Mouse (Mus musculus) forebrain, embryonic 12.5 days (tissue): ENCODE measurements at regions not wholly inside any gene's neighbourhood (a gene's known extent, or its start where the extent isn't known, plus 50 kb on each side); places are given as distances from the start of the nearest gene placed in this dataset.

ENCODE experiments used
- ATAC-seq: fragments of 200-750 bp; cut with Nextera tagmentation; 2 replicates; pipeline ENCODE4 v1.8.0; 2017; ENCODE audit warnings: moderate TSS enrichment; ENCODE audit not compliant: low FRiP score
- H3K27ac ChIP-seq: fragments of 300-500 bp; sonication (generic); 2 replicates; pipeline ENCODE4 v1.5.1; 2016; ENCODE audit warnings: mild to moderate bottlenecking
- H3K27me3 ChIP-seq: fragments of 300-500 bp; sonication (generic); 2 replicates; pipeline ENCODE4 v1.6.1; 2016; ENCODE audit warnings: mild to moderate bottlenecking
- H3K36me3 ChIP-seq: fragments of 300-500 bp; sonication (generic); replicated peaks from 2 replicates; pipeline ENCODE4 v1.6.1; 2016; ENCODE audit warnings: mild to moderate bottlenecking
- H3K4me1 ChIP-seq: fragments of 300-500 bp; sonication (generic); 2 replicates; pipeline ENCODE4 v1.6.1; 2016
- H3K4me2 ChIP-seq: fragments of 300-500 bp; sonication (generic); 2 replicates; pipeline ENCODE4 v1.6.1; 2016; ENCODE audit warnings: mild to moderate bottlenecking, moderate library complexity
- H3K4me3 ChIP-seq: fragments of 300-500 bp; sonication (generic); replicated peaks from 2 replicates; pipeline ENCODE4 v1.5.1; 2016; ENCODE audit warnings: mild to moderate bottlenecking
- H3K9ac ChIP-seq: fragments of 300-500 bp; sonication (generic); 2 replicates; pipeline ENCODE4 v1.6.1; 2016; ENCODE audit warnings: mild to moderate bottlenecking
- H3K9me3 ChIP-seq: fragments of 300-500 bp; sonication (generic); 2 replicates; pipeline ENCODE4 v1.6.1; 2016
- WGBS: fragments of 180-500 bp; shearing (Covaris S2); methylation state at CpG from one replicate; pipeline ENCODE4 v1.1.7; 2016; 5-methylcytosine and 5-hydroxymethylcytosine counted together

DNA sequence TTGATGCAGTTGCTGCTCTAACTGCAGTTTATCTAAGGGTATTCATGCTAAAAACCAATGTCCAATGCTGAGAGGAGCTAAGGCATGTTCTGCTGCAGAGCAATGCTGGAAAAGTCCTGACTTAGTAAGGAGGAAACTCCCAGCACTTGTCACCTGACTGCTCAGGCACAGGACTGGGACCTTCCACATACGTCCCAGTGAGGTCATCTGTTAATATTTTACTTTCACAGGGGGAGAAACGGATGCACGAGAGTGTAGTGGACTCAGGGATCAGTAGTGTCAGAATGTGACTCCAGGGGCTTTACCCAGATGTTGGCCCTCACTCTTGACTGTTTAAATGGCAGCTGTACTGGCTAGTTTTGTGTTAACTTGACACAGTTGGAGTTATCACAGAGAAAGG lies 231.5 kb upstream of the Eef2kmt start:
- Histone ChIP-seq H3K4me2 (no peak overlapping the region), H3K36me3 (no peaks in the 10 kb centered on the region), H3K4me3 (no peak overlapping the region), H3K27me3 (peaks cover 5% of the 10 kb centered on the region; the same call in 1 of the 2 replicates), H3K9ac (no peak overlapping the region), H3K27ac (no peak overlapping the region), H3K9me3 (no peaks in the 10 kb centered on the region), H3K4me1 (no peaks in the 10 kb centered on the region)
- no peak for ATAC-seq
- 80% methylated on average over 3 of the region's 3 CpGs for WGBS

DNA sequence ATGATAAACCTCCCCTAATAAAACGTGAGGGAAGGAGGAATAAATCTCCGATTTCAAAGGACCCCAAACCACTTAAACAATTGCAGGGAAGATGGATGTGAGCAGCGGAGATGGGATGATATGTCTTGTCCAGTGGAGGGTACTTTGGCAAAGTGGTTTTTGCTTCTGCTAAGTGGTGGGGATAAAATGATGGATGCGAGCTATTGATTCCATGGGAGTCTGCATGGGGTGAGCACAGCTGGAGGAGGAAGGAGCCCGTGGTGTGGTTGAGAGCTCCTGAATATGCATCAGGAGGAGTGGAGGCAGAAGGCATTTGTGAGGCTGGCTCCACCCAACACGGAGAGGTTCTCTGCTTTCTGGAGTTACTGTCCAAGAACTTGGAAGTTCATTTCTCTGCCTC lies 227.6 kb upstream of the Eef2kmt start:
- no peak for ATAC-seq
- H3K4me3 ChIP-seq = no peak overlapping the region
- no peak overlapping the region for H3K27ac ChIP-seq
- no peaks in the 10 kb centered on the region for H3K4me1 ChIP-seq
- H3K36me3 ChIP-seq = no peaks in the 10 kb centered on the region
- peaks cover 5% of the 10 kb centered on the region; the same call in 1 of the 2 replicates for H3K27me3 ChIP-seq
- H3K4me2 ChIP-seq = no peak overlapping the region
- WGBS = 33% methylated on average over 6 of the region's 6 CpGs
- no peak overlapping the region for H3K9ac ChIP-seq
- no peaks in the 10 kb centered on the region for H3K9me3 ChIP-seq

DNA sequence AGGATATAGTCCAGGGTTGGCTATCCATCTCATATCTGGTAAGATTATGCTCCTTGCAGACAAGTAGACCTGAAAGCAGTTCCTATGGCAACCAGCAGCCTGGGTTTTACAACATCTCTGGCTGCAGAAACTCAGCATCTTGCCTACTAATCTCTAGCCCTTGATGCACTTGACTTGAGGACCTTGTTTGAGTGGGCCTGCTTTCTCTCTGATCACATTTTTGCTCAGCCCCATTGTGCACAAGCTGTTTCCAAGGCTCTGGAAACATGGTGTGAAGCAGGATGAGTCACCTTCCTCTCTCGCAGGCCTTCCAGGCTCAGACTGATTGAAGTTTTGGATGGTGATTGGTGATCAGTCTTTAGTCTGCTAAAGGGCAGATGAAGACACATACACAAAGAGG lies 224.4 kb upstream of the Eef2kmt start:
- Histone ChIP-seq H3K9ac (no peak overlapping the region), H3K4me2 (no peak overlapping the region), H3K27ac (no peak overlapping the region), H3K27me3 (peaks cover 5% of the 10 kb centered on the region; the same call in 1 of the 2 replicates), H3K9me3 (no peaks in the 10 kb centered on the region), H3K36me3 (no peaks in the 10 kb centered on the region), H3K4me3 (no peak overlapping the region), H3K4me1 (peaks cover 9% of the 10 kb centered on the region)
- WGBS = 88% methylated on average over 1 of the region's 1 CpGs
- ATAC-seq = no peak

DNA sequence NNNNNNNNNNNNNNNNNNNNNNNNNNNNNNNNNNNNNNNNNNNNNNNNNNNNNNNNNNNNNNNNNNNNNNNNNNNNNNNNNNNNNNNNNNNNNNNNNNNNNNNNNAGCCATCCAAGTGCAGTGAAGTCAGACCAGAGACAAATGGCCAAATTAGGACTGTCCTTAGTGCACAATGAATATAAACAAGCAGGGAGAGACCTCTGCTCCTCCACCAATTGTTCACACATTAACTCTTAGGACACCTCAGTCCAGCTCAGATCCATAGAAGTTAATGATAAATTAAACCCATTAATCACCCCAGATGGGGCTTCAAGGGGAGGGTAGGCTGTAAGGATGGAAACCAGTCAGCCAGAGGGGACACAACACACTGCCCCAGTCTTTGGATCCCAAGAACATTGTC lies 223.2 kb upstream of the Eef2kmt start:
- Histone ChIP-seq H3K9ac (no peak overlapping the region), H3K4me1 (peaks cover 16% of the 10 kb centered on the region), H3K27me3 (peaks cover 2% of the 10 kb centered on the region; the same call in 1 of the 2 replicates), H3K36me3 (no peaks in the 10 kb centered on the region), H3K27ac (no peak overlapping the region), H3K4me3 (no peak overlapping the region), H3K9me3 (no peaks in the 10 kb centered on the region), H3K4me2 (no peak overlapping the region)
- ATAC-seq = no peak

DNA sequence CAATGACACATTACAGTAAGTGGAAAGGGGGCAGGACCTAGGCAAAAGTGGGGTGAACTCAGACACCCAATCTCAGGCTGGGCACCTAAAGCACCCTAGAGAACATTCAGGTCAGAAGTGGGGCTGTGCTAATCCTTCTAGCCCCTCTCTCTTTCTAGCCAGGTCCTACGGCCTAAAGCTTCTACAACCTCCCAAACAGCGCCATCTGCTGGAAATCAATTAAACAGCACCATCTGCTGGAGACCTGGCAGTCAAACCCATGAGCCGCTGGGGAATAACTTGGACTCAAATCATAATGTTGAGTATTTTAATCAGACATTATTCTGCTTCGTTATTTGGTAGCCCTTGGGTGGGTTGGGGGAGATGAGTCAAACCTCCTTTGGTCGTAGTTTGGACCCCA lies 215.5 kb upstream of the Eef2kmt start:
- Histone ChIP-seq H3K27me3 (peaks cover 17% of the 10 kb centered on the region), H3K9me3 (no peaks in the 10 kb centered on the region), H3K4me3 (no peak overlapping the region), H3K4me1 (peaks cover 18% of the 10 kb centered on the region), H3K27ac (no peak overlapping the region), H3K9ac (no peak overlapping the region), H3K36me3 (no peaks in the 10 kb centered on the region), H3K4me2 (no peak overlapping the region)
- 16% methylated on average over 5 of the region's 5 CpGs for WGBS
- no peak for ATAC-seq

DNA sequence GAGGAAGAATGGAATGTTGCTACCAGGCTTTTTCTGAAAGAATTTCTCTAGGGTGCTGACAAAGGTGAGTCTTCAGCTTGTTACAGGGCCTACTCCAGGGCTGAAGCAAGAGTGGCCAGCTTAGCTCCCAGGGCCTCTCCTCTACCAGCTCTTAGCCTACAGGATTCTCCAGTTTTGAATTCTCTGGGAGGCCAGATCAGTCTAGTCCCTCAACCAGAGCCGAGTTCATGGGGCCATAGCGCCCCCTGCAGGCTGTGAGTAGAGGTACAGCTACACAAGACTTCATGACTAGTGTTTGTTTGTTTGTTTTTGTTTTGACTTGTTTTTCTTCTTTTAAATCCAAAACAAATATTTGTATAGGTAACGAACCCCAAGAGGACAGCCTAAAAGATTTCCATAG lies 211.8 kb upstream of the Eef2kmt start:
- WGBS = 3% methylated on average over 3 of the region's 3 CpGs
- no peak for ATAC-seq
- Histone ChIP-seq H3K27ac (no peak overlapping the region), H3K27me3 (peaks cover 10% of the 10 kb centered on the region), H3K4me3 (no peak overlapping the region), H3K36me3 (no peaks in the 10 kb centered on the region), H3K4me2 (no peak overlapping the region), H3K9me3 (no peaks in the 10 kb centered on the region), H3K9ac (no peak overlapping the region), H3K4me1 (no peaks in the 10 kb centered on the region)

DNA sequence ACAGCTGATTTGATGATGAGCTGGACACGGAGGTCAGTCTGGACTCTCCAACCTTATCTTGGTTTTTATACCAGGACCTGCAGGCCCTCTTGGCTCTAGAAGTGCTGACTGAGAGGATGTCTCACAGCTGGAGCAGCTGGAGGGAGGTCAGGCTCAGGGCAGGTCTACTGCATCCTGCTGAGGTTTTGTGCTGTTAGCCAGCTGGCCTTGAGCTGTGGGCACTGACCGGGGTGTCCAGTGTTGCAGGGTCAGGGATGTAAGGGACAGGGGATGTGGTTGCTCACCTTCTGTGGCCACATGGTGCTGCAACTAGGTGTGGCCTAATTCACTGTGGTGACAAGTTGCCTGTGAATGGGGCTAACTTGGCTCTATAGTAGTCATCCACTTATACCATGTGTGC lies 211.0 kb upstream of the Eef2kmt start:
- 52% methylated on average over 2 of the region's 2 CpGs for WGBS
- Histone ChIP-seq H3K36me3 (no peaks in the 10 kb centered on the region), H3K9me3 (no peaks in the 10 kb centered on the region), H3K4me2 (no peak overlapping the region), H3K4me3 (no peak overlapping the region), H3K27me3 (0 out of 2 replicates have a peak, but pooled peaks cover 7% of the 10 kb centered on the region), H3K9ac (no peak overlapping the region), H3K4me1 (no peaks in the 10 kb centered on the region), H3K27ac (no peak overlapping the region)
- no peak for ATAC-seq

DNA sequence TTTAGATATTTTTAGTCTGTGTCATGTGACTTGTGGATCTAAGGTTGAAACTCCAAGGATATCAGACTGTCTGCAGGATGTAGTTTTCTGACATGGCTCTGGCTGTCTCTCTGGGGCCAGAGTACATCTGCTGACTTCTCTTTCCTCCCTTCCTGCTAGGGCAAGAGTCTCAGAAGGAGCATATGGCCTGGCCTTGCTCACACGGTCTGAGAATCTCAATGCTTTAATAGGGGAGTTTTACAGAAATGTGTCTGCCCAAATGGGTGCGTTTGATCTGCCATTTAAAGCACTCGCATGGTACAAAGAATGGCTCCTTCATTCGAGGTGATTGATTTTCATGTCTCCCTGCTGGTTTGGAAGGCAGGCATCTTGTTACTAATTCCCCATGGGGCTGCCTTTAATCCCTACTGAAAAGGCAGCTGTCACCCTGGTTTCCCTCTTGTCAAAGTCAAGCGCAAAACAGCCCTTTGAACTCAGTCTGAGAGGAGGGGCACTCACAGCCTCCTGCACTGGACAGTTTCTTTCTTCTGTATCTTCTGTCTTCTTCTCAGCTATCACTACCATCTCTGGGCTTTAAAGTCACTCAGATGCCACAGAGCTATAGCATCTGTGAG lies 199.7 kb upstream of the Eef2kmt start:
- Histone ChIP-seq H3K36me3 (no peaks in the 10 kb centered on the region), H3K9me3 (no peaks in the 10 kb centered on the region), H3K9ac (no peak overlapping the region), H3K4me1 (peaks cover 27% of the 10 kb centered on the region), H3K4me2 (no peak overlapping the region), H3K4me3 (no peak overlapping the region), H3K27ac (0 out of 2 replicates have a peak overlapping the region, but pooled peaks have one; percentile 13), H3K27me3 (peaks cover 22% of the 10 kb centered on the region)
- no peak for ATAC-seq
- WGBS = 2% methylated on average over 5 of the region's 5 CpGs

DNA sequence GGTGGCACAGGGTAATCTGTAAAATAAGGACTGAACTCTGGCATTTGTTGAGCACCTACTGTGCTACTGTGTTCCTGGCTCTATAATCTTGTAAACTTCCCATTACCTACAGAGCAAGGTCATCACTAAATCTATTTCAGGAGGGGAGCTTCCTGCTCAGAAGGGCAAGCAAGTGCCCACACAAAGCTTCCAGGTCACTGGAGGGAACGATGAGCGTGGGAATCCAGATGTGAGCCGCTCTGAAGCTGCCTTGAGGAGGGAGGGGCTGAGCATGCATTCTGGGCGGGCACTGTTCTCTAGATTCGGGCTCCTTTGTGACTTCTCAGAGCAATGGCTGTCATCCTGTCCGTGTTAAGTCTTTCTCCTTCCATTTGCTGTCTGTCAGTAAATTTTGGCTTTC lies 198.5 kb upstream of the Eef2kmt start:
- Histone ChIP-seq H3K4me1 (peaks cover 23% of the 10 kb centered on the region), H3K4me3 (no peak overlapping the region), H3K27me3 (peaks cover 22% of the 10 kb centered on the region), H3K4me2 (no peak overlapping the region), H3K36me3 (no peaks in the 10 kb centered on the region), H3K9me3 (no peaks in the 10 kb centered on the region), H3K27ac (no peak overlapping the region), H3K9ac (no peak overlapping the region)
- WGBS = 11% methylated on average over 6 of the region's 6 CpGs
- no peak for ATAC-seq

DNA sequence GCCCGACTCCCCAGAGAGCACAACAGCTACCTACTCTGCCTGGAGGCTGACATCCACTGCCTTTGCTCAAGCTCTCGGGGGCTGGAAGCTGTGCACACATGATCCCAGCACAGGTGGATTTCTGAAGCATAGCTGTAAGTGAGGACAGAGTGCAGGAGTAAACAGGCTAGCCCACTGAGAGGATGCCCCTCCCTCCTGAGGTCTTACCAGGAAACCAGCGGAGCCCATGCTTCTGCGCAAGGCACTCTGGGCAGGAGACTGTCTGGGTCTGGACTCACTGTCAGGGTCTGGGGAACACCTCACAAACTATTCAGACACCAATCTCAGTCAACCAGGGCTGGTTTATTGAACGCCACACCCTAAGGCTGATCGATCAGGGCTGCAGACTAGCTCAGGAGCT lies 197.2 kb upstream of the Eef2kmt start:
- ATAC-seq = no peak
- WGBS = 87% methylated on average over 6 of the region's 6 CpGs
- Histone ChIP-seq H3K9me3 (no peaks in the 10 kb centered on the region), H3K4me2 (no peak overlapping the region), H3K27me3 (peaks cover 22% of the 10 kb centered on the region), H3K9ac (no peak overlapping the region), H3K4me3 (no peak overlapping the region), H3K36me3 (no peaks in the 10 kb centered on the region), H3K4me1 (peaks cover 23% of the 10 kb centered on the region), H3K27ac (no peak overlapping the region)

DNA sequence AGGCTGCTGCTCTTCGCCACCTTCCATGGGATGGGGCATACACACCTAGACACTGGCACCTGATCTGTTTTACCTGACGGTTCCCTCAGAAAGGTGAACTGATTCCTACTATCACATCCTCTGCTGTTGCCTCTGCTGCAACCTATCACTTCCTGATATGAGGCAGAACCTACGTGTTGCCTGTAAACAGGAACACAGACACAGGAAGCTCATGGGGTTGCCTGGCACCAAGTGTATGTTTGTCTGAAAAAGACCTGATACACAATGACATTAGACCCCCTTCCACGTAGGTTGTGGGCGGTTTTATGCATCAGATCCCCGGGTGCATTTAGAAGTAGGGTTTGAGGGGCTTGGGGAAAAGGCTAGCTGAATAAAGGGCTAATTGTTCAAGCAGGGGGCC lies 190.0 kb upstream of the Eef2kmt start:
- Histone ChIP-seq H3K27me3 (no peaks in the 10 kb centered on the region; the same call in 1 of the 2 replicates), H3K36me3 (no peaks in the 10 kb centered on the region), H3K4me1 (no peaks in the 10 kb centered on the region; the same call in 1 of the 2 replicates), H3K9ac (no peak overlapping the region), H3K4me2 (no peak overlapping the region), H3K4me3 (no peak overlapping the region), H3K9me3 (no peaks in the 10 kb centered on the region), H3K27ac (no peak overlapping the region)
- 71% methylated on average over 6 of the region's 6 CpGs for WGBS
- ATAC-seq = no peak

DNA sequence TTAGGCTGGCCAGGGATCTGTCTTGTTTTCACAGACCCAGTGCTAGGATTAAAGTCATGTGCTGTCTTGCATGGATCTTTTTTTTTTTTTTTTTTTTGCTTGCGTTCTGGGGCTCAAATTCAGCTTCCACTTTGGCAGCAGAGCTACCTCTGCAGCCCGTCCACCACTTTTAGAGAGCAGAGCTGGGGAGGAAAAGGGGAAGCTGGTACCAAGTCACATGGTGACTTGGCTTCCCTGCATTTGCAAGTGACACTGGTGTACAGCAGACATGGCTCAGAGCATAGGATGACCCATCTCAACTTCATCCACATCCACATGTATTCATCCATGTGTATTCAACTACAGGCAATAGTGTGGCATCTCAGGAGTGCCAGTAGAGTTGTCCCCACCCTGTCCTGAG lies 189.0 kb upstream of the Eef2kmt start:
- WGBS = 71% methylated on average over 2 of the region's 2 CpGs
- Histone ChIP-seq H3K27me3 (no peaks in the 10 kb centered on the region; the same call in 1 of the 2 replicates), H3K4me3 (no peak overlapping the region)

DNA sequence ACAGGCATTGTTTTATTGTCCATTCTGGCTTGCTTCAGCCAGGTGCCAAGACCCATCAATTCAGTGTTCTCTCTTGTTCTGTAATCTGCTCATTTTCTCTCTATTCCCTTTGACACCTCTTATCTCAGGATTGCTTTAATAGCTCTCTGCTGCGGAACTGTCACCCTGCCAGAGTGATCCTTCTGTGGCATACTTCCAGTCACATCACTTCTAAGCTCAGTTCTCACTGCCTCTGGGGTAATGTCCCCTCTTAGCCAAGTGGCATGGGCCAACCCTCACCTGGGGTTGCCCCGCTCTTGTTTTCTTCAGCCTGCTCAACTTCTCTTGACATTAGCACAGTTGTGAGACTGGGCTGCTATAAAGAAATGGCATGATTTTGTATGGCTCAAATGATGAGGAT lies 183.9 kb upstream of the Eef2kmt start:
- Histone ChIP-seq H3K4me3 (no peak overlapping the region), H3K4me2 (no peak overlapping the region), H3K27me3 (no peaks in the 10 kb centered on the region; the same call in 1 of the 2 replicates), H3K9me3 (no peaks in the 10 kb centered on the region), H3K36me3 (no peaks in the 10 kb centered on the region), H3K27ac (no peak overlapping the region), H3K9ac (no peak overlapping the region), H3K4me1 (no peaks in the 10 kb centered on the region; the same call in 1 of the 2 replicates)
- WGBS = 84% methylated on average over 2 of the region's 2 CpGs
- ATAC-seq = no peak

More for the DNA sequence above, 189.0 kb upstream of the Eef2kmt start:
- Histone ChIP-seq H3K9ac (no peak overlapping the region), H3K4me1 (no peaks in the 10 kb centered on the region; the same call in 1 of the 2 replicates), H3K36me3 (no peaks in the 10 kb centered on the region), H3K4me2 (no peak overlapping the region), H3K9me3 (no peaks in the 10 kb centered on the region), H3K27ac (no peak overlapping the region)
- no peak for ATAC-seq
